Mouse (Mus musculus) limb, embryonic 11.5 days (tissue): ENCODE measurements around the gene H1fnt. TPM values are rescaled to one million over a fixed set of nuclear protein-coding genes. Genes with fewer than 3 reads are reported as not detected.

Source experiments
- polyA plus RNA-seq: library from polyadenylated mRNA; unstranded; fragments of >200 nt; fragmentation: Nextera tagmentation; extraction: Ambion mirVana; gene quantifications from 2 replicates; pipeline ENCODE4 v1.2.1, GENCODE M21; 2014

The H1fnt gene
- polyA plus RNA-seq, 1 experiment from 2014 or later = not detected

Other genes with a start within 250 kb of the H1fnt start
- gene Pfkm, start 164.7 kb downstream of the H1fnt start, polyA plus RNA-seq = 39.7 and 41.8 TPM in 2 replicates
- 50.9 and 57.5 TPM in 2 replicates for gene Senp1, start 163.5 kb downstream of the H1fnt start, polyA plus RNA-seq
- gene Asb8, start 91.7 kb downstream of the H1fnt start, polyA plus RNA-seq = 47.1 and 47.2 TPM in 2 replicates
- 0.40 and 0.70 TPM in 2 replicates for gene Ccdc184, start 90.1 kb downstream of the H1fnt start, polyA plus RNA-seq
- not detected in 2 replicates for gene Olfr288, start 61.8 kb downstream of the H1fnt start, polyA plus RNA-seq
- not detected in 2 replicates for gene Gm44579, start 36.3 kb downstream of the H1fnt start, polyA plus RNA-seq
- not detected in 2 replicates for gene Olfr287, start 36.2 kb downstream of the H1fnt start, polyA plus RNA-seq
- not detected in 2 replicates for gene Olfr286, start 22.8 kb downstream of the H1fnt start, polyA plus RNA-seq
- gene Zfp641, start 38.9 kb upstream of the H1fnt start, polyA plus RNA-seq = 0.04 and 0.16 TPM in 2 replicates
- gene Olfr285, start 60.1 kb upstream of the H1fnt start, polyA plus RNA-seq = not detected in 2 replicates
- not detected in 2 replicates for gene Olfr284, start 83.7 kb upstream of the H1fnt start, polyA plus RNA-seq
- not detected in 2 replicates for gene Olfr283, start 123.7 kb upstream of the H1fnt start, polyA plus RNA-seq
- gene Olfr282, start 173.9 kb upstream of the H1fnt start, polyA plus RNA-seq = not detected in 2 replicates
- gene Olfr281, start 195.3 kb upstream of the H1fnt start, polyA plus RNA-seq = not detected in 2 replicates
- not detected in 2 replicates for gene OR5BS1P, start 212.6 kb upstream of the H1fnt start, polyA plus RNA-seq
- 0.34 TPM in 1 of 2 replicates, not detected in the other for gene Lalba, start 225.4 kb upstream of the H1fnt start, polyA plus RNA-seq
- not detected in 2 replicates for gene Olfr279, start 235.1 kb upstream of the H1fnt start, polyA plus RNA-seq